Mouse (Mus musculus): ENCODE results near the gene Anapc16. TPM values are rescaled to one million over a fixed set of nuclear protein-coding genes. Genes with fewer than 3 reads are reported as not detected.
A peak's percentile ranks its signal among the peaks of the same experiment; 100 is the strongest.

Anapc16 gene
- polyA plus RNA-seq, 1 experiment from 2014 or later: 100 TPM

DNA sequence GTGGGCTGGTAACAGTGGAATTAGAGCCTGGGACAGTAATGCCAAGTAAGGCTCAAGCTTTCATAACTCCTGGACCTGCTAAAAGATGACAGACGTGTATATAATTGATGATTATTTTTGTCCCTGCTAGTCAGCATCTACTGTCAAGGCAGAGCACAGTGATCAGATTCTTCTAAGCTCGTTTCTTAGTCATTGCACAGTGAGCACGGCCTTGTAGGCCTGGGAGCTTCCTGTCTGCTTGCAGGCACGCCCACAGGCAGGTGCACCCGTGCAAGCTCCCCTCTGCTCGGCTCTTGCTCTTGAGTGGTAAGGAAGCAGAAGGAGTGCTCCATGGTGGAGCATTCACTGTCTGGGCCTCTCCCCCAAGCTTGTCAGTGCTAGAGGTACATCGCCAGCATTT, 25.2 kb upstream of the Anapc16 start:
- Histone ChIP-seq H3K27ac (ENCODE audit: low read depth, low read length) (peak overlapping the region; percentile 78), H3K4me3 (ENCODE audit: low read depth, low read length) (no peak overlapping the region), H3K9ac (ENCODE audit: low read depth, low read length) (no peak overlapping the region), H3K36me3 (ENCODE audit: control insufficient read depth, insufficient read depth) (peaks cover 7% of the 10 kb centered on the region; the same call in 1 of the 2 replicates), H3K4me2 (replicated peaks; ENCODE audit: low read depth) (no peak overlapping the region), H3K4me1 (replicated peaks; ENCODE audit: control insufficient read depth, insufficient read depth, low read length) (peaks cover 10% of the 10 kb centered on the region; the same call in 1 of the 2 replicates), H3K27me3 (replicated peaks; ENCODE audit: control insufficient read depth, insufficient read depth, low read length) (no peaks in the 10 kb centered on the region), H3K9me3 (ENCODE audit: control insufficient read depth) (no peaks in the 10 kb centered on the region)
- ATAC-seq: peak; percentile 73
- WGBS: 46% methylated on average over 7 of the region's 7 CpGs
- no peak for TF ChIP-seq CTCF (IDR thresholded peaks at IDR 0.05; ENCODE audit: low read depth)

DNA sequence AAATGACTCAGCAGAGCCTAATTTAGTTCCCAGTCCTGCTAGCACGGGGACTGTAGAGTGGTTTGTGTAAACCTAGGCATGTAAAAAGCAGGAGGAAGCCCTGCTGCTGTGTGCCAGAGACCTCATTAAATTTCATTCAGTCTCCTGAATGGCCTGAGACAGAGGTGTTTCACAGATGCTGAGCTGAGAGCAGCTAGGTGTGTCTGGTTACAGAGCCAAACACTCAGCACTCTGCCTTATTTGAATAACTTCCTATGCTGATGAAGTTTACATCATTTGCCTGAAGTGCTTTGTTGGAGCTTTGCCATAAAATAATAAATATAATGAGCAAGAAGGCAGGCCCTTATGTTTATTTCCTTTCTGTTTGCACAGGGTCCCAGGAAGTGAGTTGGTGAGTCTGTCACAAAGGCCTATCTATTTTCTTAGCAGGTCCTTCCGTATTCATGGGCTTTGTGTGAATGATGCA, 24.7 kb upstream of the Anapc16 start:
- Histone ChIP-seq H3K36me3 (ENCODE audit: control insufficient read depth, insufficient read depth) (peaks cover 8% of the 10 kb centered on the region; the same call in 1 of the 2 replicates), H3K27ac (ENCODE audit: low read depth, low read length) (peak overlapping the region; percentile 78), H3K9ac (ENCODE audit: low read depth, low read length) (peak overlapping the region; percentile 17; the same call in 1 of the 2 replicates), H3K27me3 (replicated peaks; ENCODE audit: control insufficient read depth, insufficient read depth, low read length) (no peaks in the 10 kb centered on the region), H3K4me1 (replicated peaks; ENCODE audit: control insufficient read depth, insufficient read depth, low read length) (peaks cover 10% of the 10 kb centered on the region; the same call in 1 of the 2 replicates), H3K9me3 (ENCODE audit: control insufficient read depth) (no peaks in the 10 kb centered on the region), H3K4me3 (ENCODE audit: low read depth, low read length) (no peak overlapping the region), H3K4me2 (replicated peaks; ENCODE audit: low read depth) (no peak overlapping the region)
- WGBS: 14% methylated on average over 2 of the region's 2 CpGs
- no peak for TF ChIP-seq CTCF (IDR thresholded peaks at IDR 0.05; ENCODE audit: low read depth)
- ATAC-seq: peak; percentile 82

DNA sequence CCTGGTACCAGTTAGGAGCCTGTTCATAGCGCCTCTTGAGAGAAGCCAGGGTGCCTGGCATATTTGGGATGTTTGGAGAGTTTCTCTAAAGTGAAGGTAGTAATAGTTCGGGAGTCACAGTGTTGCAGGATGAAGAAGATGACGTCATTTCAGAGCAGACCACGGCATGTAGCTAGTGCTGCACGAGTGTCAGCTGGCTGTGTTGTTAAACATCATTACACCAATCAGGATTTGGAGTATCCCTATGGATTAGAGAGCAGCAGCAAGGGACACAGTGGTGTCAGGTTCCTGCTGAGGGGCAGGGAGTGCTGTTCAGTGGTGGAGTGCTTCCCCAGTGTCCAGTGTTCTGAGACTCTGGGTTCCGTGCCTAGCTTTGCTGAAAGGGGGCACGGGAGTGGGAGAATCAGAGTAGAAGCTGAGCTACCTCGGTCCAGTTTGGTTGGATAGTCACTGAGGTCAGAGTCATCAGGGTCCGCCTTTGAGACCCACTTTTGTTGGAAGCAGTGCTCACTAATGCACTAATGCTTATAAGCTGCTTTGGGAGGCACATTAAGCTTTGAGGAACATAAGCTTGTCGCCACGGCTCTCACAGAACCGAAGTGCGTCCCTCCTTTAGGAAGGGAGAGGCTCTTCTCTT, 23.9 kb upstream of the Anapc16 start:
- H3K4me3 ChIP-seq (ENCODE audit: low read depth, low read length): no peak overlapping the region
- H3K27me3 ChIP-seq (replicated peaks; ENCODE audit: control insufficient read depth, insufficient read depth, low read length): no peaks in the 10 kb centered on the region
- peaks cover 11% of the 10 kb centered on the region; the same call in 1 of the 2 replicates for H3K36me3 ChIP-seq (ENCODE audit: control insufficient read depth, insufficient read depth)
- no peak for ATAC-seq
- peaks cover 10% of the 10 kb centered on the region; the same call in 1 of the 2 replicates for H3K4me1 ChIP-seq (replicated peaks; ENCODE audit: control insufficient read depth, insufficient read depth, low read length)
- H3K4me2 ChIP-seq (replicated peaks; ENCODE audit: low read depth): no peak overlapping the region
- 55% methylated on average over 13 of the region's 13 CpGs for WGBS
- peak overlapping the region; percentile 17; the same call in 1 of the 2 replicates for H3K9ac ChIP-seq (ENCODE audit: low read depth, low read length)
- 0 out of 2 replicates have a peak overlapping the region, but pooled peaks have one; percentile 78 for H3K27ac ChIP-seq (ENCODE audit: low read depth, low read length)
- no peaks in the 10 kb centered on the region for H3K9me3 ChIP-seq (ENCODE audit: control insufficient read depth)
- TF ChIP-seq CTCF (IDR thresholded peaks at IDR 0.05; ENCODE audit: low read depth): no peak

DNA sequence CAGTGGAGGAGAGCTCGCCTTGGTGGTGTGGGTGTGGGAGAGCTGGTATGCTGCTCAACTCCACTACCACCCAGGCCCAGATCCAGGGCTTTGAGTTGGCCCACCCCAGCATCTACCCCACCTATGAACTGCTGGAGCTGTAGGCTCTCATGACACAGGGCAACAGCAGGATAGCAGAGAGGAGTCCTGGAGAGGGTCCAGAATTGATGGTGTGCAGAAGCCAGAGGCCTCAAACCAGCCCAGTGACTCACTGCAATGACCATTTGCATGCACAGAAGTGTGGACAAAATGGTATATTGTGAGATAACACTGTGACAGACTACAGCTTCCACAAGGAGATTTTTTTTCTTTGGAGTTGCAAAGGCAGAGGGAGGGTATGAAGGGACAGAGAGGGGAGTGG, 20.8 kb upstream of the Anapc16 start:
- 95% methylated on average over 1 of the region's 1 CpGs for WGBS

DNA sequence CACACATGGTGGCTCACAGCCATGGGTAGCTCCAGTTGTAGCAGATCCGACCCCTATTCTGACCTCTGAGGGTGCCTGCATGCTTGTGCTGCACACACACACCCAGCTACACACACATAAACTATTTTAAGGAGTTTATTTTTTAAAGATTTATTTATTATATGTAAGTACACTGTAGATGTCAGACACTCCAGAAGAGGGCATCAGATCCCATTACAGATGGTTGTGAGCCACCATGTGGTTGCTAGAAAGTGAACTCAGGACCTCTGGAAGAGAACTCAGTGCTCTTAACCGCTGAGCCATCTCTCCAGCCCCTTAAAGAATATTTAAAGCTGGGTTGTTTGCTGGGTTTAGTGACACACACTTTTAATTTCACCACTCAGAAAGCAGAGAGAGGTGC, 16.4 kb upstream of the Anapc16 start:
- WGBS: 65% methylated on average over 2 of the region's 2 CpGs
- no peak for ATAC-seq
- Histone ChIP-seq H3K4me2 (replicated peaks; ENCODE audit: low read depth) (no peak overlapping the region), H3K9ac (ENCODE audit: low read depth, low read length) (no peak overlapping the region), H3K9me3 (ENCODE audit: control insufficient read depth) (no peaks in the 10 kb centered on the region), H3K4me1 (replicated peaks; ENCODE audit: control insufficient read depth, insufficient read depth, low read length) (no peaks in the 10 kb centered on the region), H3K27ac (ENCODE audit: low read depth, low read length) (no peak overlapping the region), H3K4me3 (ENCODE audit: low read depth, low read length) (no peak overlapping the region), H3K36me3 (ENCODE audit: control insufficient read depth, insufficient read depth) (peaks cover 37% of the 10 kb centered on the region), H3K27me3 (replicated peaks; ENCODE audit: control insufficient read depth, insufficient read depth, low read length) (no peaks in the 10 kb centered on the region)
- peak; percentile 38 for TF ChIP-seq CTCF (IDR thresholded peaks at IDR 0.05; ENCODE audit: low read depth)

More for the DNA sequence above, 20.8 kb upstream of the Anapc16 start:
- Histone ChIP-seq H3K4me1 (replicated peaks; ENCODE audit: control insufficient read depth, insufficient read depth, low read length) (peaks cover 10% of the 10 kb centered on the region; the same call in 1 of the 2 replicates), H3K4me2 (replicated peaks; ENCODE audit: low read depth) (no peak overlapping the region), H3K27me3 (replicated peaks; ENCODE audit: control insufficient read depth, insufficient read depth, low read length) (no peaks in the 10 kb centered on the region), H3K9me3 (ENCODE audit: control insufficient read depth) (no peaks in the 10 kb centered on the region), H3K4me3 (ENCODE audit: low read depth, low read length) (no peak overlapping the region), H3K27ac (ENCODE audit: low read depth, low read length) (no peak overlapping the region), H3K9ac (ENCODE audit: low read depth, low read length) (no peak overlapping the region), H3K36me3 (ENCODE audit: control insufficient read depth, insufficient read depth) (peaks cover 14% of the 10 kb centered on the region; the same call in 1 of the 2 replicates)
- TF ChIP-seq CTCF (IDR thresholded peaks at IDR 0.05; ENCODE audit: low read depth): no peak
- no peak for ATAC-seq

DNA sequence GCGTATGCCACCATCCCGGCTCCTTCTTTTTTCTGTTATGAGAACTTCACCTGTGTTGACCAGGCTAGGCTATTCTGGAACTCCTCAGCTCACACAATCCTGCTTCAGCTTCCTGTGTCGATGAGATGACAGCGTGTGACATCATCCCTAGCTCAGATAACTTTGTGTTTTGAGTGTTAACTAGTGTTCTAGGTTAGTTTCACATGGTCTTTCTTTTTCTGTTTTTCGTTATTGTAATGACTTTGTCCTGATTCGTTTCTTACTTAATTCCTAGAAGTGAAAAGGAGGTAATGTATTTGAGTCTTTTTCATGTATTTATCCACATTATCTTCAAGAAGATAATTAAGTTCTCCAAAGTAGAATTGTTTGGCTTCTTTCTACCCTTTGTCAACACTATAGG, 13.3 kb upstream of the Anapc16 start:
- Histone ChIP-seq H3K4me3 (ENCODE audit: low read depth, low read length) (no peak overlapping the region), H3K9me3 (ENCODE audit: control insufficient read depth) (no peaks in the 10 kb centered on the region), H3K27ac (ENCODE audit: low read depth, low read length) (no peak overlapping the region), H3K4me1 (replicated peaks; ENCODE audit: control insufficient read depth, insufficient read depth, low read length) (no peaks in the 10 kb centered on the region), H3K27me3 (replicated peaks; ENCODE audit: control insufficient read depth, insufficient read depth, low read length) (no peaks in the 10 kb centered on the region), H3K36me3 (ENCODE audit: control insufficient read depth, insufficient read depth) (peaks cover 37% of the 10 kb centered on the region), H3K4me2 (replicated peaks; ENCODE audit: low read depth) (no peak overlapping the region), H3K9ac (ENCODE audit: low read depth, low read length) (no peak overlapping the region)
- WGBS: 89% methylated on average over 6 of the region's 6 CpGs
- ATAC-seq: no peak
- TF ChIP-seq CTCF (IDR thresholded peaks at IDR 0.05; ENCODE audit: low read depth): no peak
